Mouse (Mus musculus) megakaryocyte, embryonic 14.5 days (primary cell): Measurements from ENCODE around the gene Arid3a. TPM values are rescaled to one million over a fixed set of nuclear protein-coding genes. Genes with fewer than 3 reads are reported as not detected.
"Not testable (repeated sequence)": the region's sequence is repeated elsewhere in the genome, so short reads cannot be mapped to it uniquely, and the experiment has no call there.

Source experiments
- H3K27me3 ChIP-seq: replicated peaks from 2 replicates; pipeline ENCODE3; 2012; ENCODE audit warnings: inconsistent platforms
- H3K36me3 ChIP-seq: replicated peaks from 2 replicates; pipeline ENCODE3; 2012; ENCODE audit warnings: low read length, inconsistent platforms, mixed read lengths
- H3K4me1 ChIP-seq: 2 replicates; pipeline ENCODE4 v1.6.1; 2012; ENCODE audit warnings: inconsistent platforms
- H3K4me3 ChIP-seq: replicated peaks from 2 replicates; pipeline ENCODE3; 2012; ENCODE audit warnings: moderate library complexity, mild to moderate bottlenecking, inconsistent platforms
- H3K9me3 ChIP-seq: 2 replicates; pipeline ENCODE4 v1.6.1; 2012; ENCODE audit warnings: inconsistent platforms
- FLI1 ChIP-seq: IDR thresholded peaks from 2 replicates; pipeline ENCODE4 v1.6.1; 2012; ENCODE audit warnings: low read length, inconsistent platforms, mixed read lengths
- GATA1 ChIP-seq: IDR thresholded peaks from 3 replicates; pipeline ENCODE4 v1.6.1; 2012; ENCODE audit warnings: mixed read lengths, low read length, inconsistent platforms, borderline replicate concordance
- polyA plus RNA-seq: library from polyadenylated mRNA; stranded (reverse); fragments of >175 nt; gene quantifications from 2 replicates; pipeline ENCODE4 v1.2.3, GENCODE M21; 2012; ENCODE audit warnings: low replicate concordance; ENCODE audit not compliant: insufficient read depth

The Arid3a gene
- polyA plus RNA-seq: 89.7 and 142 TPM in 2 replicates

DNA sequence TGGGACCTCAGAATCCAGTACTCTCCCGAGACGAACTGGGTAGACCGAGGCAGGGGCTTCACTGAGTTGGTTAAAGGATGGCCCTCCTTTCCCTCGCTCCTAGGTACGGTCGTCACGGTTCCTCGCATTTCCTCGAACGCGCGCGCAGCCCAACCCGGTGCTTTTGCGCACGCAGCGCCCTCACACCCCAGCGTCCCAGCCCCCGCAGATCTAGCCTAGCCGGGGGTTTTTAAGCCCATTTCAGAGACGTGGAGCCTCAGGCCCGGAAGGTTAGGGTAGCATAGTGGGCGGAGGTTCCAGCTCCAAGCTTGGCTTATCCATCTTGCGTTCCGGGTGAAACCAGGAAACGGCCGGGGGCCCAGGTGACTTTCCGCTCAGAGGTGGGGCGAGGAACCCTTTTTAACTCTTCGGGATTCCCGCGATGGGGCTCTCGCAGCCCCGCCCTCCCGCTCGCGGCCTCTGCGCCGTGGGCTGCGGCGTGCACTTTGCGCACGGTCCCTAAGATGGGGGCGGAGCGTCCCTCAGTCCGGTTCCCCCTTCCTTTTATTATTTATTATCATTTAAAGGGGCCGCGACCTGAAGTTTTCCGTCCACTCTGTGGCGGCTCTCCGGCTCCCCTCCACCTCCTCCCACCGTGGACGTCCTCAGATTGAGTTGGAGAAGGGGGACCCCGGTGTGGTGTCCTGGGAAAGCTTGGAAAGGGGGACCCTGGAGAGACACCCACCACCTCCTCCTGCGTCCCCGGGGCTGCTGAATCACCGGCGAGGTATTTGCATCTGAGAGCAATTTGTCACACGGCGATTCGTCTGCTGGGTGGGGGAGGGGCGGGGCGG is at the start of gene Arid3a:
Gene Arid3a, plus strand, starts transcription at position 553 of the 833 bp plus-strand sequence.
- H3K4me1 ChIP-seq: peaks cover 73% of the 10 kb centered on the region
- H3K9me3 ChIP-seq: 0 out of 2 replicates have a peak, but pooled peaks cover under 1% of the 10 kb centered on the region
- H3K4me3 ChIP-seq: peak within 1 kb of the TSS; percentile 95
- TF ChIP-seq GATA1: no peak
- TF ChIP-seq FLI1: no peak
- H3K27me3 ChIP-seq: peaks cover under 1% of the 10 kb centered on the region
- H3K36me3 ChIP-seq: peaks cover 34% of the 10 kb centered on the region

DNA sequence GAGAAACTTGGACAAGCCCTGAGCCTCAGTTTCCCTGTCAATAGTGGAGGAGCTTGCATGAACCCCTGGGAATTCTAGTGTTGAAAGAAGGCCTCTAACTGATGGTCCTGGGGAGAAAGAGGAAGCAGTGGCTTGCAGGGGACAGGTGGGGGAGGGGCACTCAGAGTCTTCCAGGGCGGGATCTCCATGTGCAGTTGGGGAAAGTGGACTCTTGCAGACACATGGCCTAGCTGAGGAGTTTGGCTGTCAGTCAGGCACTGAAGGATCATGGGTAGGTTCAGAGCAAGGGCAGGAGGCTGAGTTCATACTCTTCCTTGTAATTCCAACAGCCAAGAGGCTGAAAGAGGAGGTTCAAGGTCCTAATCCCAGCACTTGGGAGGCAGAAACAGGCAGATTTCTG is 49.7 kb upstream of the Arid3a start:
- H3K27me3 ChIP-seq: peaks cover 27% of the 10 kb centered on the region
- peak overlapping the region; percentile 83 for H3K4me3 ChIP-seq

DNA sequence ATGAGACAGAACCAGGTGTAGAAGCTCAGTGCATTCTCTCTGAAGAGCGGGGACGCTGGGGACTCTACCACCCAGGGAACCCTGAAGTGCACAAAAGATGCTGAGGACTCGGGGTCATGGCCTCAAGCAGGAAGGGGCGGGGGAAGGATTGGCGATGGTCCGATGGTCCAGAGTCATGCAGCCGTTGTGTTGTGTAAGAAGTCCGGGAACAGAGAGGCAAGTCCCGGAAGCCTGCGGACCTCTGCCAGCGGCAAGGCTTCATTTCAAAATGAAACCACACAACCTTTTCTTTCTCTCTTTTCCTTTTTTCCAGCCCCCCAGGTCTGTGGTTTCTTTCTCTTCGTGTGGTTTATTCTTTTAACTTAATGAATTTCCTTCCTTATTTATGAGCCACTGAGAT is 49.1 kb upstream of the Arid3a start:
- Histone ChIP-seq H3K9me3 (no peaks in the 10 kb centered on the region), H3K4me1 (peaks cover 92% of the 10 kb centered on the region), H3K4me3 (peak overlapping the region; percentile 83), H3K27me3 (peaks cover 25% of the 10 kb centered on the region), H3K36me3 (no peaks in the 10 kb centered on the region)
- TF ChIP-seq GATA1 (no peak), FLI1 (no peak)

More for the DNA sequence above, 49.7 kb upstream of the Arid3a start:
- Histone ChIP-seq H3K36me3 (no peaks in the 10 kb centered on the region), H3K4me1 (peaks cover 86% of the 10 kb centered on the region), H3K9me3 (no peaks in the 10 kb centered on the region)
- TF ChIP-seq GATA1: no peak
- no peak for TF ChIP-seq FLI1

DNA sequence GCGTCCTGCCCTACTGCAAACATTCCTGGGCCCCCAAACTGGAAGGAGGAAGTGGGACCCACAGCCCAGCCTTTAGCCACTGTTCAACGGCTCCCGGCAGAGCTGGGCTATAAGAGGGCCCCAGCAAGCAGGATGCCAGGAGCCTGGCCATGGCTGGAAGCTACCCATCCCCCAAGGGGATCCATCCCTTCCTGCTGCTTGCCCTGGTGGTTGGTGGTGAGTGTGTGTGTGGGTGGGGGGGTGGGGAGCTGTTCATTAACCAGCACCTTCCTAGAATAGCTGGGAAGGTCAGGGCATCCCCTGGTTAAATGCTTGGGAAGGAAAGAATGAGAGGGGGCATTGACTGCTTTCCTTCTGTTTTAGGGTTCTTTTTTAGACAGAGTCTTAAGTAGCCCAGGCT is 47.3 kb upstream of the Arid3a start:
- TF ChIP-seq FLI1 (no peak), GATA1 (no peak)

DNA sequence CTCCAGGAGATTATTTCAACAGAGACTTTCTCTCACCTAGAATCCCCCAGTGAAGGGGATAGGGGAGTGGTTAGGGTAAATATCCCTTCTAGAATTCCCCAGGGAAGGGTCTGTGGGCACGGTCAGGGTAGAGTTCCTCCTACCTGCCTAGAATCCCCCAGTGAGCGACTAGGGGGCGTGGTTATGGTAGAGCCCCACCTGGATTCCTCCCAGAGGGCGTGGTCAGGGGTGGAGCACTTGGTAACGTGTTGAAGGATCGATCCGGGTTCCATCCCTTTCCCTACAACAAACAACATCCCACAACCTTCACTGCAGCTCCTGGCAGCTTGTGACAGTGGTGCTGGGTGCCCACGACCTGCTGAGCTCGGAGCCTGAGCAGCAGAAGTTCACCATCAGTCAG is 46.1 kb upstream of the Arid3a start:
- H3K9me3 ChIP-seq: no peaks in the 10 kb centered on the region
- H3K36me3 ChIP-seq: no peaks in the 10 kb centered on the region
- no peak for TF ChIP-seq FLI1
- peaks cover 94% of the 10 kb centered on the region for H3K4me1 ChIP-seq
- peak overlapping the region; percentile 91 for H3K4me3 ChIP-seq
- no peaks in the 10 kb centered on the region for H3K27me3 ChIP-seq

More for the DNA sequence above, 47.3 kb upstream of the Arid3a start:
- Histone ChIP-seq H3K4me1 (peaks cover 95% of the 10 kb centered on the region), H3K27me3 (peaks cover 7% of the 10 kb centered on the region), H3K36me3 (no peaks in the 10 kb centered on the region), H3K4me3 (peak overlapping the region; percentile 59), H3K9me3 (no peaks in the 10 kb centered on the region)

DNA sequence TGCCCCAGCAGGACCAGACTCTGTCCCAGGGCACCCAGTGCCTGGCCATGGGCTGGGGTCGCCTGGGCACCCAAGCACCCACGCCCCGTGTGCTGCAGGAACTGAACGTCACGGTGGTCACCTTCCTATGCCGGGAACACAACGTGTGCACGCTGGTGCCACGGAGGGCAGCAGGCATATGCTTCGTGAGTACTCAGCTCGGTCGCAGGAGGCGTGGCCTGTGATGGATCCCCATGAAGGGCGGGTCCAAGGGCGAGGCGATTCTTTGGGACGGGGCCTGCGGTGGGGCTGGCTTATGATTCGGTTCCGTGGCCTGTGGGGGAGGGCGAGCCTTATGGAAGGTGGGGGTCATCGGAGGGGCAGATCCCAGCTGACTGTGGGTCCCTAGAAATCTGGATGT is 44.9 kb upstream of the Arid3a start:
- no peak for TF ChIP-seq GATA1
- Histone ChIP-seq H3K27me3 (no peaks in the 10 kb centered on the region), H3K4me1 (peaks cover 96% of the 10 kb centered on the region), H3K9me3 (no peaks in the 10 kb centered on the region), H3K4me3 (peak overlapping the region; percentile 91), H3K36me3 (no peaks in the 10 kb centered on the region)

DNA sequence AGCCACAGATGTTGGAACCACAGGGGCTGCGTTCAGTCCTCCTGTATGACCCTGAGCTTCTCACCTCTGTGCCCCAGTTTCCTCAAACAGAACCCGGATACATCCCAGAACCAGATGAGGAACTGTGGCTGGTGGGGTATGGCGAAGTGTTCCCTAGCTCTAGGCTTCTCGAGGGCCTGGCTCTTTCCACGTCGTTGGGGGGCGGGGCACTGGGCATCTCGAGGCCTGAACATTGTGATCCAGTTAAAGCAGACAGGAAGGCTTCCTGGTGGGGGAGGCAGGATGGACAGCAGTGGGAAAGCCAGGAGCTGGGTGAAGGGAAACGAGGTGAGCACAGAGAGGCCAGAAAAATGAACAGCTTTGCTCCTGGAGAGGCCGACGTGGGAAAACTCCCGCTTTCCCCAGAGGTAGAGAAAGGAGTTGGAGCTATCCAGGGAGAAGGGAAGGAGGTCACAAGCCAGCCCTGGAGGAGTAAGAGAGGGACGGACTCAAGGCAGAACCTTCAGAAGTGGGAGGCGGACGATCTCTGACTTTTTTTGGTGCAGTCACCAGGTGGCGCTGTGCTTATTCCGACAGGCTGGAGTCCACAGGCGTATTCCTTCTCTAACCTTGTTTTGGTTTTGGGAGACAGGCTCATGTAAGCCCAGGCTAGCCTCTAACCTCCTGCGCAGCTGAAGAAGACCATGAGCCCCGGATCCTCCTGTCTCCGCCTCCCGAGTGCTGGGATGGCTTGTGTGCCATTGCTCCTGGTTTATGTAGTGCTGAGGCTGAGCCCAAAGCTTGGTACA is 43.4 kb upstream of the Arid3a start:
- Histone ChIP-seq H3K4me3 (peak overlapping the region; percentile 70), H3K36me3 (no peaks in the 10 kb centered on the region), H3K4me1 (peaks cover 86% of the 10 kb centered on the region), H3K27me3 (peaks cover 3% of the 10 kb centered on the region), H3K9me3 (no peaks in the 10 kb centered on the region)
- TF ChIP-seq FLI1: no peak
- TF ChIP-seq GATA1: no peak

DNA sequence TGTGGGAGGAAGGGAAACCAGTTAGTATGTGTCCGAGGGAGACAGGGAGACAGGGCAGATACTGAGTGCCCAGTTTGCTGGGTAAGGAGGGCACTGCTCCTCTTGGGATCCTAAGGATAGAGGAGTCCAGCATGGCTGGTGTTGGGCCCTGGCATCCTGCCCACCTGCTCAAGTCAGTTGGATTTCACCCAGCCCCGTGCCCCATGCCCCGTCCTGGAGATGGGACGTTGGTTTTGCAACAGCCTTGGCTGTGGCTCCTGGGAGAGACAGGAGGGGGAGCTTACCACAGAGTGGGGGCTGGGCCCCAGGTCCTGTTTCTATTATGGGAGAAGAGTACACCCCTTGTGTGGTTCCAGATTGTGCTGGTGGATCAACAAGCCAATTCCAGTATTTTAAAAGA is 42.4 kb upstream of the Arid3a start:
- TF ChIP-seq FLI1 (no peak), GATA1 (no peak)
- peak overlapping the region; percentile 38 for H3K4me3 ChIP-seq
- no peaks in the 10 kb centered on the region for H3K36me3 ChIP-seq
- peaks cover 3% of the 10 kb centered on the region for H3K27me3 ChIP-seq
- peaks cover 77% of the 10 kb centered on the region for H3K4me1 ChIP-seq
- no peaks in the 10 kb centered on the region for H3K9me3 ChIP-seq

DNA sequence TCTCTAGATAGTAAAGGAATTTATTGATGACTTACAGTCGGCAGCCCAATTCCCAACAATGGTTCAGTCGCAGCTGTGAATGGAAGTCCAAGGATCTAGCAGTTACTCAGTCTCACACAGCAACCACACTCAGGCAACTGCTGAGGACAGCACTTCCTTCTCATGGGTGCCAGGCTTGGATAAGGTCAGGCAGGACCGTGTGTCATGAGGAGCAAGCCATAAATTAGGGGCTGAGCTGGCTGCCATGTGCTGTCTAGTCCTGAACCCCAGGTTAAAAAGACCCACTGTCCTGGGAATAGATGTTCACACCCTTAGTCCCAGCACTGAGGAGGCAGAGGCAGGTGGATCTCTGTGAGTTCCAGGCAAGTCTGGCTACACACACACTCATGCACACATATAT is 41.9 kb upstream of the Arid3a start:
- not testable (repeated sequence) for H3K27me3 ChIP-seq, H3K9me3 ChIP-seq, H3K36me3 ChIP-seq
- Histone ChIP-seq H3K4me3 (peak overlapping the region; percentile 71), H3K4me1 (peaks cover 72% of the 10 kb centered on the region)

DNA sequence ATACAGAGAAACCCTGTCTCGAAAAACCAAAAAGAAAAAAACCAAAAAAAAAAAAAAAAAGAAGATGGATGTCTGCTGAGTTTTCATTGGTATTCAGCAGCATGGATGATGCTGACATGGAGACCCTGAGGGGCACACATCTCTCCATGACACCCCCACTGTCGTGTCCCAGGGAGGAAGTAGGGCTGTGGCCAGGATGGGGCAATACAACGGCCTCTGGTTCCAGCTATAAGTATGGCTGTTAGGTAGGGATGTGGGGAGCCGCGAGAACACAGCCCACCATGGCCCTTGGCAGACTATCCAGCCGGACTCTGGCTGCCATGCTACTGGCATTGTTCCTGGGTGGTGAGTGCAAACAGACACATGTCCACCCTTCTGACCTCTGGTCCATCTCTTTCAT is 40.8 kb upstream of the Arid3a start, which contains the start of gene Elane:
Gene Elane, plus strand, starts transcription at position 194 of the 400 bp plus-strand sequence.
- Histone ChIP-seq H3K27me3 (peaks cover 11% of the 10 kb centered on the region), H3K4me3 (peak within 1 kb of the TSS; percentile 71), H3K36me3 (no peaks in the 10 kb centered on the region), H3K9me3 (no peaks in the 10 kb centered on the region), H3K4me1 (peaks cover 66% of the 10 kb centered on the region)
- TF ChIP-seq GATA1: no peak
- no peak for TF ChIP-seq FLI1
